Mouse (Mus musculus) thymus, postnatal 10 days (tissue): ENCODE results near the gene Tmem206.

ENCODE experiments used
- DNase-seq, 2 experiments: peaks; one replicate each; pipeline ENCODE4 v3.0.0; 2021; ENCODE audit warnings: low spot score in 2 of 2

Gene Tmem206

GRCm38 (mm10) chr1:191350355-191350754 lies 24.6 kb downstream of the Tmem206 start:
- DNase-seq = no peak

DNA sequence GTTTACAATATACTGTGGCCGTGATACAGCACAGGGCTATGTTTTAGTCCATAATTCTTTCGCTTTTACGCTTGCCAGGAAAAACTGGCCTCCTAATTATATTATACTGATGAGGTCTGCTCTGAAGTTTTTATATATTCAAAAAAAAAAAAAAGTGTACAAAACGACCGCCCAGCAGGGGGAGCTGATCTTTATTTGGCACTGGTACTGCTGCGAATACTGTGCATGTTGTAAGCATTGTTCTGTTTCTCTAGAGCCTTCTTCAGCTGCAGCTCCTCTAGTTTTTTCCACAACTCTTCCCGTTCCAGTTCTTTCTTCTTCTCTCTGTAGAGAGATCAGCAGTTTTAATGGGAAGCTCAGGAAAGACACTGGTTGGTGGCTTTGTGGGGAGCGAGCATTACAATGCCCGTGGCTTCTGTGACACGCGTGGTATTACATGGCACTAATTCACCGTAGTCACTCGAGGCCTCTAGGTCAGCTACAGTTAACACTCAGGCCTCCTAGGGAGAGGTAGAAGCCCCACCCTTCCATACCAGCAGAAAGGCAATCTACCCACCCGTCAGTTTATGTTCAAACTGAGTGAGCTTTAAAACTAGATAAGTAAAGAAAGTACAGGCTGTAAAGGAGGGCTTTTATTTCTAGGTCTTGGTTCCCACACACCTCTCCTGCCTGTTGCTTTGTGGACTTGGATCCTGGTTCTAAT lies 27.2 kb downstream of the Tmem206 start:
- DNase-seq = peak in 1 of 2 experiments; percentile 56

DNA sequence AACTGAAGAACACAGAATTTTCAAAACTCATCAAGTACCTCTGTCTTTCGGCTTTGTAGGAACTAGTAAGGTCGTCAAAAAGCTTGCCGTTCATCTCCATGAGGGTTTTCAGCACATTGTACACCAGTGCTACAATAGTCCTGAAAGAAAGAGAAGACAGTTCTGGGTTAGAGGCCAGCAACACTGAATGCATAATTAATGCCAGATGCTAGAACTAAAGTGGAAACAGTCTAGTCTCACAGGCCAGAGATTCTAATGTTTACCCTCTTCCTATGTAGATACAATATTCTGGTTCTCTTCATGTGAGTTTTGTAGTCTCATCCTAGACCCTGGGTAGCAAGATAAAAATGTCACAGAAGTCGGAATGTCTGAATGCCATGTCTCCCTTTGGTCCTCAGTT lies 28.1 kb downstream of the Tmem206 start:
- no peak for DNase-seq

DNA sequence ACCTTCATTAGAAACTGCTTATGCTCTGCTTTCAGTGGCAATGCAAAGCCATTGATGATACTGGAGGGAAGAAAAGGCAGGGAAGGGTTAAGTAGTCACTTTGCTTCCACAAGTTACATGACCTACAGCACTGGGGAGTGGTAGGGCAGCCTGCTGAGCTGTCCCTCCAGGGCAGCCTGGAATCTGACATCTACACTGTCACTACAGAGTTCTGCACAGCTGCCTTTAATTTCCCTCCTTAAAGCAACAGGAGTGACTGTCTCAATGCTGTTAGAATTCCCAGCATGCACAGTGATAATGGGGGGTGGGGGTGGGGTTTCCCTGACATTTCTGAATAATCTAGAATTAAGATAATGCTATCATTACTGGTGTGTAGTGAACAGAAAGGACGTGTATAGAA lies 31.2 kb downstream of the Tmem206 start:
- DNase-seq = no peak

DNA sequence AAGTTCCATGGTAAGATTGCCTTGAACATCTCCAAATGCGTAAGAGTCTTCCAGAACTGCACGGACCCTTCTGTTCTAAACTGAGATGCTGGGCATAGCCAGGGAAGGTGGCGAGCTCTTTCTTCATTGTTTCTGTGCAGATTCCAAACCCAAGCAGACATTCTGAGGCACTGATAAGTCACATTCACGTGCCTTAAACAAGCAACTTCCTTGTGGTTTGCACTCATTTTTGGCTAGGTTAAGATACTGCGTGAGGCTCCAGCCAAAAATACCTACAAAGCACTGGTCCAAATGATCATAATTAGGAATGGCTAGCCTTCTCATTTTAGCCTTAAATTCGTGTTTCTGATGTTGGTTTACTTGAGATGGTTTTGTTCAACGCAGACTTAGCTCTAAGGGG lies 33.8 kb downstream of the Tmem206 start:
- DNase-seq = no peak

- no peak for DNase-seq
These were observed 36.7 kb downstream of the Tmem206 start for GRCm38 (mm10) chr1:191362412-191362811.

DNA sequence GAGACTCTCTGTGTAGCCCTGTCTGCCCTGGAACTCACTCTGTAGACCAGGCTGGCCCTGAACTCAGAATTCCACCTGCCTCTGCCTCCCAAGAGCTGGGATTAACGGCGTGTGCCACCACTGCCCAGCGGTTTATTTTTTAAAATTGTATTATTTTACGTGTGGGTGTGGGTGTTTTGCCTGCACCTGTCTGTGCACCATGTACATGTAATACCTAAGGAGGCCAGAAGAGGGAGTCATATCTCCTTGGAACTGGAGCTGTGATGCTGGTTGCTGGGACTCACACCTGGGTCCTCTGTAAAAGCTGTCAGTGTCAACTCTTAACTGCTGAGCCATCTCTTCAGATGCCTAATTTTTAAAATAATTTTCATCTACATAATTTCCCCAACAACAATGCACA lies 38.8 kb downstream of the Tmem206 start:
- DNase-seq = peak; percentile 40 to 76

DNA sequence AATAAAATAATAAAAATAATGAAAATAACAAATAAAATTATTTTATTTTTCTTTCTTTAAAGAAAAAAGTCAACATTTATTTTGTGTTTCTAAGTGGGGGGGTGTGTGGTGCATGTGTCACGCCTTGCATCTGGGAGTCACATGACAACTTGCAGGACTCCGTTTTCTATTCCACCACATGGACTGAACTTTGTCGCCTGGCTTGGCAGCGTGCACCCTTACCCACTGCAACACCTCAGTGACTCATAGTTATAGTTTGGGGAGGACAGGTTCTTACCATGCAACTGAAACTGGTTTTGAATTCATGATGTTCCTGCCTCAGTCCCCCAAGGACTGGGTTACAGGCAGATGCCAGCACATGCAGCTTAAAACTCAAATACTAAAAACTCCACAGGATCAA lies 42.5 kb downstream of the Tmem206 start:
- DNase-seq = no peak

DNA sequence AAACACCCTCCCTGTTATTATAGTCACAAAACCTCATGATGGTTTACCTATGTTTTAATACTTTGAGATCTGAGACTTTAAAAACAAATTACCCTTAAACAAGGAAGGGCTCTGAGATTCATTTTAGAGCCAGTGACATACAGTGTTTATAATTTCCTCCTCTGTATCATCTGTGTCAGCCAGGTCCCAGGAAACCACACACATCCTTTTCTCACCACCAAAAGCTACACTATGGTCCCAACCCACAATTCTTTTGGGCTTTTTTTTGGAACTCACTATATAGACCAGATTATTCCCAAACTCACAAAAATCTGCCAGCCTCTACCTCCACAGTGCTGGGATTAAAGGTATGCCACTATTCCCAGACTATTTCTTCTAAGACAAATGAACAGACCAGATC lies 43.4 kb downstream of the Tmem206 start:
- DNase-seq = no peak

GRCm38 (mm10) chr1:191374993-191375643 lies 49.4 kb downstream of the Tmem206 start:
- DNase-seq = no peak

- DNase-seq = no peak
These were observed 49.9 kb downstream of the Tmem206 start for GRCm38 (mm10) chr1:191375644-191375998.

DNA sequence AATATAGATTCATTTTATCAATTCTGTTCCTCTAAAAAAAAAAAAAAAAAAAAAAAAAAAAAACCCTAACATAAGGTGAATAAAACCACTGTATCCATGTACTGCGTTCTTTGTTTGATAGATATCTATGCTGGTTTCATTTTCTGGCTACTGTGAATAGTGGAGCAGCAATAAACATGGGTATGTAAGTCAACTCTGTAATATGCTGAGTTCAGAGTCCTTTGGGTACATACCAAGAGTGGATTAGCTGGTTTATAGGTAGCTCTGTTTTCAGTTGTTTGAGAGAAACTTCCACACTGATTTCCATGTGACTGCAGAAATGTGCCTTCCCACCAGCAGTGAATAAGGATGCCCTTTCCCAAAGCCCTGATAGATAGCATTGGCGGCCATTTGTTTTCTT lies 52.4 kb downstream of the Tmem206 start:
- DNase-seq = no peak

DNA sequence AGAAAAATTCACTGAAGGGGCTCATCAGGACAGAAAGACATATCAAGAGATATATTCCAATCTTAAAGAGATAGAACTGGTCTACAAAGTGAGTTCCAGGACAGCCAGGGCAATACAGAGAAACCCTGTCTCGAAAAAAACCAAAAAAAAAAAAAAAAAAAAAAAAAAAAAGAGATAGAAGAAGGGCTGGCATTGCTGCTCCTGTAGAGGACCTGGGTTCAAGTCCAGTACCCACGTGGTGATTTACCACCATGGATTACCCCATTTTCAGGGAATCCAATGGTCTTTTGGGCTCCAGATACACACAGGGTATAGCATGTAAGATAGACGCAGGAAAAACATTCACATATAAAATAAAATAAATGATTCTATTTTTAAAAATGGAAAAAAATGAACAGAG lies 55.1 kb downstream of the Tmem206 start:
- DNase-seq = no peak

- no peak for DNase-seq
These were observed 56.4 kb downstream of the Tmem206 start for GRCm38 (mm10) chr1:191381955-191382736.

DNA sequence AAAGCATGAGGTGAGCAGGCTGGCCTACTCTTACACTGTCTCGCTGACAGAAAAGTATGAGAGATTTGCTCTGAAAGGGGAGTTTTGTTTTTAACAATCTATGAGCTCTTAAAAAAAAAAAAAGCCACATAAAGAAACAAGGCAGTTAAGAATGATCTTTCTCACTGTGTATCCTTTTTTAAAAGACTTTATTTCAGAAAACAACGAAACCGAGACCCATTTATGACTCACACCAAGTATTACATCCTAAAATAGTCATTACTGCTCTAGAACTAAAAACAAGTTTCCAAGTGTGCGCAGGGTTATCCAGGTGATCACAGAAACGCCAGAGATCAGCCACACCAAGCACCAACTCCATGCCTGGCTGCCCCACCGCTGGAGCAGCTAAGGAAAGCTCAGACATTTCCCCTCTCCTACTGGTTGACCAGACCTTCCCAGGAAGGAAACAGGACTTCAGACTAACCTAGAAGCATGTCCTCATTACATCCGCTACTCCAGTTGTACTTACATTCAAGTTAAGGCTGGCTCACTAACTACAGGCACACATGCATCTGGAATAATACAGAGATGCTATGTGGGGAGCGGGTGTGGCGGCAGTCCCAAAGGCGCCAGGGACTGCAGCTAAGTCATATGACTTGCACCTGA lies 59.2 kb downstream of the Tmem206 start:
- no peak for DNase-seq

DNA sequence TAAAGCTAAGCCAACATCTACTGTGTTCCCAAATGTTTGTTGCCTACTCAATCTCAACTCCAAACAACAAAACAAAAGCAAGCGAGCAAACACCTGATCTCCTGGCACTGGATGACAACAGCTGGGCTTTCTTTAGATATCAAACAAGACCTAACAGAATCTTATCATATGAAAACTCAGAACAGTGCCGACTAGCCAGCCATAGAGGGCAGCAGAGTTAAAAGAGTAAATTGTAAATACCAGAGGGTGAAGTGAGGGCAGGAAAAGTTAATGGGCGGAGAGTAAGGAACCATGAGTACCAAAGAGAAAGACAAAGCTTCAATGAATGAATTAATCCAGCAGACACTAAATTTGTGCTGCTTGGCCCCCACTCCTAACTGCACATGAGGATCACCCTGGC lies 65.6 kb downstream of the Tmem206 start:
- peak; percentile 50 to 62 for DNase-seq

DNA sequence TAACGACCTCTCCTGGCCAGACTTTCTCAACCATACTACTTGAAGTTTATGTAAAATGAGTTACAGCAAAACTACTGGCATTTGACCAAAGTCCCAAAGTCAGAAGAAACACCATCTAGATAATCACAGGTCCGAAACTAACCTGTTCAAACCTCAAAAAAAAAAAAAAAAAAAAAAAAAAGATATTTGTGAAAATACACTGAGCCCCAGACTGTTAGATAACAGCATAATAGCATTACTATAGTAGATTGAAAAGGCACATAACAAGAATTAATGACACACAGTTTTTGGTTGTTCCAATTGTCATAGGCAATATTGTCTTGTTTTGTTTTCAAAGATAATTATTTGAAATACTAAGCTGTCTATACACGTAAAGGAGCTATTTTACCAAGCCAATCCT lies 67.8 kb downstream of the Tmem206 start:
- DNase-seq = no peak

GRCm38 (mm10) chr1:191394126-191394525 lies 68.4 kb downstream of the Tmem206 start:
- DNase-seq = no peak

DNA sequence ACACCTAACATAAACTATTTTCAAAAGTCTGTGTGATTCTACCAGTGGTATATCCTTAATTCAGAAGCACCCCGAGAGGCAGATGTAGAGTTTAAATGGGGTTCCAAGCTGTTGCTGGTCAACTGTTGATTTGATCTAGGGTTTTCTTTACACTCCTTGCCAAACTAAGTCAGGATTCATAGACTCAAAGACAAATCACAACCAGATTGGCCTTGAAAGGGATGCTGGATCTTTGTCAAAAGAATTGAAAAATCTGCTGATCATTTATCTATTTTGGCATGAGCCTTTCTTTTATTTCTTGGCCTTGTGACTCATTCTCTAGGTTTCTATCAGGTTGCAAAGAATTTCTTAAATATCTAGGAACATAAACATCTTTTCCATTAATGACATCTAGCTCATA lies 69.5 kb downstream of the Tmem206 start:
- DNase-seq = no peak

- peak; percentile 74 to 77 for DNase-seq
These were observed 70.2 kb downstream of the Tmem206 start for GRCm38 (mm10) chr1:191395871-191396433.

DNA sequence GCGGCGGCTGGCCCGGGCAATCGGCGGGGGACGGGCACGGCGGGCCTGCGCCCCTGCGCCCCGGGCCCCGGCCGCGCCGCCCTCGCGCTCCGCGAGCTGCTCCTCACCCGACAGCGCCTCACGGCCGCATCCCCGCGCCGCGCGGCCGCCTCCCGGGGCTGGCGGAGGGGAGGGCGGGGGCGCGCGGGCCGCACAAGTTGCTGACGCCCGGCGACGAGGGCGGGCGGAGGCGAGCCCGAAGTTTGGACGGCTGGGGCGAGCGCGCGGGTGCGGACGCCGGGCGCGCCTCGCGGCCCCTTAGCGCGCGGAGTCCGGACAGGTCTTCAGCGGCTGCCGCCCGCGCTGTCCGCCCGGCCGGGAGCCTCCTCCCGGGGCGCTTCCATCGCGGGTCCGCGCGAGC lies 70.7 kb downstream of the Tmem206 start:
- peak in 1 of 2 experiments; percentile 44 for DNase-seq
